Mouse (Mus musculus) G1E (cell line): Measurements from ENCODE around the gene Ctnnb1. TPM values are rescaled to one million over a fixed set of nuclear protein-coding genes. Genes with fewer than 3 reads are reported as not detected.
A peak's percentile ranks its signal among the peaks of the same experiment; 100 is the strongest.

Experiments
- ATAC-seq: 2 replicates; pipeline ENCODE4 v1.8.0; 2016; ENCODE audit warnings: mild to moderate bottlenecking; ENCODE audit not compliant: insufficient number of reproducible peaks, poor library complexity, low FRiP score, severe bottlenecking; ENCODE audit errors: extremely low read depth
- DNase-seq: peaks from one replicate; pipeline ENCODE4 v3.0.0; 2012; ENCODE audit warnings: low spot score
- H3K27me3 ChIP-seq: 2 replicates; pipeline ENCODE4 v1.6.1; 2012; ENCODE audit warnings: mild to moderate bottlenecking, low read length, inconsistent platforms; ENCODE audit not compliant: insufficient read depth
- H3K36me3 ChIP-seq: replicated peaks from 2 replicates; pipeline ENCODE3; 2012; ENCODE audit warnings: mild to moderate bottlenecking, inconsistent platforms
- H3K4me1 ChIP-seq: 2 replicates; pipeline ENCODE4 v1.6.1; 2012; ENCODE audit warnings: low read depth, low read length, inconsistent platforms, mixed read lengths; ENCODE audit not compliant: insufficient read depth
- H3K4me3 ChIP-seq: 2 replicates; pipeline ENCODE4 v1.5.1; 2012; ENCODE audit warnings: low read depth, mild to moderate bottlenecking, inconsistent platforms, low read length, moderate library complexity, mixed read lengths
- H3K9me3 ChIP-seq: replicated peaks from 2 replicates; pipeline ENCODE4 v1.6.1; 2012; ENCODE audit warnings: inconsistent platforms
- CTCF ChIP-seq: IDR thresholded peaks from 2 replicates; pipeline ENCODE4 v1.5.1; 2012; ENCODE audit warnings: low read depth, low read length, inconsistent platforms, mixed read lengths
- GATA1 ChIP-seq: IDR thresholded peaks from 2 replicates; pipeline ENCODE4 v1.6.1; 2012; ENCODE audit warnings: borderline replicate concordance, low read length, inconsistent platforms, mixed read lengths
- GATA2 ChIP-seq: IDR thresholded peaks from 2 replicates; pipeline ENCODE4 v1.6.1; 2012; ENCODE audit warnings: low read depth, low read length, inconsistent platforms, borderline replicate concordance
- POLR2AphosphoS5 ChIP-seq: IDR thresholded peaks from 2 replicates; pipeline ENCODE4 v1.6.1; 2012; ENCODE audit warnings: low read depth, low read length, inconsistent platforms; ENCODE audit not compliant: insufficient replicate concordance
- TAL1 ChIP-seq: conservative IDR thresholded peaks from 2 replicates; pipeline ENCODE4 v1.6.1; 2012; ENCODE audit warnings: low read depth, low read length, inconsistent platforms, mixed read lengths
- polyA plus RNA-seq: library from polyadenylated mRNA; stranded (reverse); fragments of >175 nt; gene quantifications from 2 replicates; pipeline ENCODE4 v1.2.3, GENCODE M21; 2012
- total RNA-seq, 2 experiments: library from RNA; stranded (forward) in 1 of 2; stranded (reverse) in 1 of 2; fragments of 200-1000 nt in 1 of 2; fragments of >200 nt in 1 of 2; fragmentation: Nextera tagmentation in 1 of 2; gene quantifications; 2 replicates each; pipeline ENCODE4 v1.2.3; 2014 to 2017

Ctnnb1 gene
- total and polyA plus RNA-seq, 3 experiments: 60.1 to 628 (median 233) TPM

DNA sequence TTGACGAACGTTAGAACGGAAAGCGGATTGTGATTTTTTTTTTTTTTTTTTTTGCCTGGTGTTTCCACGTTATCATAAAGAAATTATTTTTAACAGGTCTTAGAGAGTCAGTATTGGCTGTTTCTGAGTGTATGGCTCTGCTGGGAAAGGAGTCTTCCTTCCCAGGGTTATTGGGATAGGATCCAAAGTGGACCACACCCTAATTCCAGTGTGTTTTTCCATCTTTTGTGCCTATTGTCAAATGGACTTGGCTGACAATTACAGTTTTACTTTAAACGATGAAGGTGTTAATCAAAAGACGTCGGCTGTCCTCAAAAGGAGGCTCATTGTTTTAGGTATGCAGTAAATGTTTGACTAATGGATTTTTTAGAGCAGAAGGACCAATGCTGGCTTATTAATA is 1.8 kb downstream of the Ctnnb1 start:
- Histone ChIP-seq H3K36me3 (peaks cover 4% of the 10 kb centered on the region), H3K4me3 (no peak overlapping the region), H3K4me1 (peaks cover 13% of the 10 kb centered on the region), H3K9me3 (no peaks in the 10 kb centered on the region), H3K27me3 (peaks cover 16% of the 10 kb centered on the region)
- ATAC-seq: no peak
- no peak for DNase-seq
- TF ChIP-seq CTCF: no peak

DNA sequence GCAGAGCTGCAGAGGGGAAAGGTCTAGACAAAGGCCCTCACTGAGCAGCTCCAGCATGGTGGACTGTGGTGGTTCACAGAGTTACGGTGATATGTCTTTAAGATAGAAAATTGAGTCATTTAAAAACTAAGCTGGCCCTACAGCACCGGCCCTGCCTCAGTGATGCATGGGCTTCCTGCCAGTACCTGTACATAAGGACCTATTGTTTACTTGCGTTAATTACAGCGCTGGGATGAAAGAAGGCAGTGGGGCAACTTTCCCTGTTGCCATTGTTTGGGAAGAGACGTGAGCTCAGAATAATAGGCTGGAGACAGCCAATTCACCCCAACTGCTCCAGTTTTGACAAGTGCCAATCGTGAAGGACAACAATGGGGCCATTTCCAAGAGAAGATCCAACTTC is 3.4 kb downstream of the Ctnnb1 start:
- Histone ChIP-seq H3K4me1 (peaks cover 27% of the 10 kb centered on the region), H3K4me3 (no peak overlapping the region), H3K36me3 (peaks cover 12% of the 10 kb centered on the region), H3K9me3 (no peaks in the 10 kb centered on the region), H3K27me3 (peaks cover 11% of the 10 kb centered on the region)
- no peak for TF ChIP-seq TAL1
- TF ChIP-seq POLR2AphosphoS5: no peak
- TF ChIP-seq CTCF: no peak
- no peak for TF ChIP-seq GATA1
- no peak for DNase-seq
- ATAC-seq: no peak

DNA sequence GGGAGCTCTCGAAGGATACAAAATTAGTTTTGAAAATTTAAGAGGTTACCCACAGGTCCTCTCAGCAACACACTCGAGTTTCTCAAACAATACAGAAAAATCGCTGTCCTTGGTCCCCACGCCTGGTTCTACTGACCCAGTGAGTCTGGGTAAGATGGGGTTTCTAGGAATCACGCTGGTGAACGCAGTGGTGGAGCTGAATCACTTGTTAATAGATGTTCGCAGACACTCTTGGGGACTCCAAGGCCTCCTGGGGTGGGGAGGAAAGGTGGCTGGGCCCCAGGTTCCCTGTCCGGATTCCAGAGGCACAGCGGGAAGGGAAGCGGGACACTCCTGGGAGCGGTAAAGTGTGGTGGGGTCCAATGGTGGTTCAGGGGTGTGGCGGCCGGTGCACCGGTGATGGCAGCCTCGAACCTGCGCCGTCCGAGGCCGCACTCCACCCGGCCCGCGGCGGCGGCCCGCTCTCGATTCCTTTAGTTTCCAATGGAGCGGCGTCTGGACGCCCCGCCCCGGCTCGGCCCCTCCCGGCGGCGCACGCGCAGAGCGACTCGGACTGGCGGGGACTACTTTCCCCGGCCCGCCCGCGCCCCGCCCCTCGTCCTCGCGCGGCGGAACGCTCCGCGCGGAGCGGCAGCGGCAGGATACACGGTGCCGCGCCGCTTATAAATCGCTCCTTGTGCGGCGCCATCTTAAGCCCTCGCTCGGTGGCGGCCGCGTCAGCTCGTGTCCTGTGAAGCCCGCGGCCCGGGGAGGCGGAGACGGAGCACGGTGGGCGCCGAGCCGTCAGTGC is 4.0 kb downstream of the Ctnnb1 start:
- ATAC-seq: no peak; the same call in 1 of the 2 replicates
- Histone ChIP-seq H3K27me3 (peaks cover 11% of the 10 kb centered on the region), H3K9me3 (no peaks in the 10 kb centered on the region), H3K36me3 (peaks cover 18% of the 10 kb centered on the region), H3K4me3 (peak overlapping the region; percentile 82), H3K4me1 (peaks cover 33% of the 10 kb centered on the region)
- no peak for TF ChIP-seq CTCF
- TF ChIP-seq GATA2: no peak
- TF ChIP-seq TAL1: no peak
- TF ChIP-seq GATA1: no peak
- TF ChIP-seq POLR2AphosphoS5: no peak
- peak; percentile 93 for DNase-seq

DNA sequence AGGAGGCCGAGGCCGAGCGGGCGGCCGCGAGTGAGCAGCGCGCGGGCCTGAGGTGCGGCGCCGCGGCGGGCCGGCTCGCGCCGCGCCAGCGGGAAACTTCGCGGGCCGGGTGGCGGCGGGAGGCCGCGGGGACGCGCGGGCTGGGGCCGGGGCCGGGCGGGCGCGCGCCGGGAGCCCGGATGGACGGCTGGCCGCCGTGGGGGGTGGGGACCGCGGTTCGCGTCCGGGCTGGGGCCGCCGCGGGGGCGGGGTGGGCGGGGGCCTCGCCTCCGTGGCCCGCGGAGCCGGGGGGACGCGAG is 4.5 kb downstream of the Ctnnb1 start:
- peak; percentile 88 for DNase-seq
- Histone ChIP-seq H3K9me3 (no peaks in the 10 kb centered on the region), H3K4me3 (peak overlapping the region; percentile 82), H3K36me3 (peaks cover 23% of the 10 kb centered on the region), H3K4me1 (peaks cover 38% of the 10 kb centered on the region), H3K27me3 (peaks cover 7% of the 10 kb centered on the region)
- no peak for ATAC-seq
- TF ChIP-seq TAL1 (no peak), GATA1 (no peak), GATA2 (no peak), CTCF (no peak), POLR2AphosphoS5 (no peak)

DNA sequence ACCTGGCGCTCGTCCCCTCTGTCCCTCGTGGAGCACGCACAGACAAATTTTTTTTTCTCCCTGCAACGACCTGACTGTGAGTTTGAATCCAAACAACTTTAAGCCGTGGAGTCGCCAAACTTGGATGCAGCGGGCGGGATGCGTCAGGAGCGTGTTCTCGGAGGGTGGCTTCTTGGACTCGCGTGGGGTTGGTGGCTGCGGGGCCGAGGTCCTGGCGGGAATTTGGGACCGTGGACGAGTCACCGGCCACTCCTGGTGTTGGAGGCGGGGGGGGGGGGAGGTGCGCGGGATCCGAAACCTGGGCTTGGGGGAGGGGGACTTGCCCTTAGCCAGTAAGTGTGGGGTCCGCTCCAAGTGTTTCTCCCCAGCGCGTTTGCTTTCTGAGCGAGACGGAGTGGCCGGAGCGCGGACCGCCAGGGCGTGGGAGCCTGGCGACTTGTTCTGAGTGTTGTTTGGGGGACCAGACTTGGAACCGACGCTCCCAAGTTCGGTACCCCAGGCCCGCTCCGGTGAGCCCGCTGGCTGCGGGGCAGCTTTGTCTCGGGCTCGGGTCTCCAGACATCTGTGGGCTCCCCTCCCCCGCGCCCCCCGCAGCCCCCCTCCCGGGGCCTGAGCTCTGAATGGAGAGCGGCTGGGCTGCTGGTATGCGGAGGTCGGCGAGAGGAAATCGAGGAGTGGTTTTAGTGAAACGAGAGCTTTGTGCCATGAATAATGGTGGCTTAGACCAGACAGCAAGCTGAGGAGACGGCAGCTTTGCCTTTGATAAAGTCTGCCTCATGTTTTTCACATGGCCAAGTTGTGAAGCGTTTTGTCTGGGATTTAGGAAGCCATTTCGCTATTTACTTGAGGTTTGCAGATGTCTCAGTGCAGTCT is 5.1 kb downstream of the Ctnnb1 start:
- Histone ChIP-seq H3K27me3 (peaks cover 6% of the 10 kb centered on the region), H3K4me1 (peaks cover 42% of the 10 kb centered on the region), H3K9me3 (no peaks in the 10 kb centered on the region), H3K4me3 (peak overlapping the region; percentile 82), H3K36me3 (peaks cover 28% of the 10 kb centered on the region)
- DNase-seq (peak; percentile 32), ATAC-seq (no peak)
- no peak for TF ChIP-seq GATA2
- TF ChIP-seq TAL1: no peak
- TF ChIP-seq CTCF: no peak
- TF ChIP-seq GATA1: no peak
- TF ChIP-seq POLR2AphosphoS5: no peak

DNA sequence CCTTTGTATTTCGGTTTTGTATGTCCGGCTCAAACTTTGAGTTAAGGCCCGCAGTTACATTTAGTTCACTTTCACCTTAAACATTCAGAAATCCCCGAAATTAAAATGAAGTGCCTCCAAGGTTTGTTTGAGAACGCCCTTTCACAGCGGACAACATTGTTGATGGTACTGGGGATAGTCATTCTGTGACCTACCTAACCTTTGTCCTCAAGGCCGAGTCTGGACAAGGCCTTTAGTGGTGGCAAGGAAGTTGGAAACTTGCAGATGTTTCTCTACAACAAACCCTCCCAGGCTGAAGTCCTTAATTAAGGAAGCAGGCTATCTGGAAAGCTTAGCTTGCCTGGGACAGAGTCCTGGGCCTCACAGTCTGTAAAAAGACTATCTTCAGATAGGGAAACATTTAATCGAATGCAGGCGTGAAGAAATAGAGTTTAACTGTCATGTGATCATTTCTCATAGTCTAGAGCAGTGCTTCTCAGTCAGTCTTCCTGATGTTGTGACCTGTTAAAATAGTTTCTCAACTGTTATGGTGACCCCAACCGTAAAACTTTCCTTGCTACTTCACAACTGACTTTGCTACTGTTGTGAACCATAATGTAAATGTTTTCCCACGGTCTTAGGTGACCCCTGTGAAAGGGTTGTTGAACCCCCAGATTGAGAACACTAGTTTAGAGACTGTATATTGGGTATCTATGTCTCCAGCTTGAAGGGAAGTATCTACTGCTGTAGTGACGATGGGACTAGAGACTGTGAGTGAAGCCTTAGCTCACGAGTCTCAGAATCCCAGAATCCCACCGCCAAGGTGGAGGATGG is 6.0 kb downstream of the Ctnnb1 start:
- H3K27me3 ChIP-seq: peaks cover 4% of the 10 kb centered on the region
- ATAC-seq (peak; percentile 37), DNase-seq (no peak)
- peaks cover 37% of the 10 kb centered on the region for H3K36me3 ChIP-seq
- TF ChIP-seq CTCF: no peak
- peaks cover 51% of the 10 kb centered on the region for H3K4me1 ChIP-seq
- H3K4me3 ChIP-seq: peak overlapping the region; percentile 82
- H3K9me3 ChIP-seq: no peaks in the 10 kb centered on the region
